Mouse (Mus musculus) erythroblast, embryonic 14.5 days (primary cell): ENCODE data around the gene Ppm1h.

Experiments
- GATA1 ChIP-seq: IDR thresholded peaks from 2 replicates; pipeline ENCODE4 v1.6.1; 2012; ENCODE audit warnings: low read length, inconsistent platforms, mixed read lengths
- TAL1 ChIP-seq: IDR thresholded peaks from 3 replicates; pipeline ENCODE4 v1.6.1; 2012; ENCODE audit warnings: low read length, inconsistent platforms, mixed read lengths

DNA sequence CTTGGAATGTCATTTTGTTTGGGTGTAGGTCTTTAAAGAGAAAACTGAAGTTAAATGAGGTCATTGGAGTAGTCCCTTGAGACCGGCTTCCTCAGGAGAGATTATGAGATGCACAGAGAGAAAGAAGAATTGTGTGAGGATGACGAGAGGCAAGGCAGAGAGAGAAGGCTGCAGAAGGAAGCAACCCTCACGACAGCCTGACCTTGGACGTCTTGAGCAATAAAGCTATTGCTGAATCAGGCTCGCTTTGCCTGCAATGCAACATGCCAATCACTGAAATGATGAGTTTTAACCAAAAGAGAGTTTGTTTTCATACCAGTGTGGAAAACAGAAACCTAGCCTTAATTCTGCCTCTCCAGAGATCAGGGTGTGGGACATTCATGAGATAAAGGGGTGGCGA, 43.5 kb downstream of the Ppm1h start:
- TF ChIP-seq GATA1 = no peak
- no peak for TF ChIP-seq TAL1
